Mouse (Mus musculus) C2C12 (cell line): ENCODE data around the gene Lzts2.

ENCODE experiments used
- CTCF ChIP-seq: IDR thresholded peaks from one replicate; pipeline ENCODE4 v1.5.1; 2011; ENCODE audit not compliant: control insufficient read depth, insufficient read depth, insufficient read length
- MYOD1 ChIP-seq: IDR thresholded peaks from one replicate; pipeline ENCODE4 v1.6.1; 2011; ENCODE audit warnings: low read depth; ENCODE audit not compliant: control insufficient read depth, insufficient read length
- USF1 ChIP-seq: IDR thresholded peaks from one replicate; pipeline ENCODE4 v1.6.1; 2011; ENCODE audit warnings: low read depth, mild to moderate bottlenecking, control low read depth, moderate library complexity

GRCm38 (mm10) chr19:45007425-45008191, 6.6 kb upstream of the Lzts2 start:
- TF ChIP-seq CTCF: no peak
- no peak for TF ChIP-seq MYOD1
- TF ChIP-seq USF1: no peak
